Mouse (Mus musculus) lung, postnatal 25 days (tissue): ENCODE measurements around the gene Sctr.

Source experiments
- DNase-seq: peaks from one replicate; pipeline ENCODE4 v3.0.0; 2022; ENCODE audit warnings: low spot score

Gene Sctr

DNA sequence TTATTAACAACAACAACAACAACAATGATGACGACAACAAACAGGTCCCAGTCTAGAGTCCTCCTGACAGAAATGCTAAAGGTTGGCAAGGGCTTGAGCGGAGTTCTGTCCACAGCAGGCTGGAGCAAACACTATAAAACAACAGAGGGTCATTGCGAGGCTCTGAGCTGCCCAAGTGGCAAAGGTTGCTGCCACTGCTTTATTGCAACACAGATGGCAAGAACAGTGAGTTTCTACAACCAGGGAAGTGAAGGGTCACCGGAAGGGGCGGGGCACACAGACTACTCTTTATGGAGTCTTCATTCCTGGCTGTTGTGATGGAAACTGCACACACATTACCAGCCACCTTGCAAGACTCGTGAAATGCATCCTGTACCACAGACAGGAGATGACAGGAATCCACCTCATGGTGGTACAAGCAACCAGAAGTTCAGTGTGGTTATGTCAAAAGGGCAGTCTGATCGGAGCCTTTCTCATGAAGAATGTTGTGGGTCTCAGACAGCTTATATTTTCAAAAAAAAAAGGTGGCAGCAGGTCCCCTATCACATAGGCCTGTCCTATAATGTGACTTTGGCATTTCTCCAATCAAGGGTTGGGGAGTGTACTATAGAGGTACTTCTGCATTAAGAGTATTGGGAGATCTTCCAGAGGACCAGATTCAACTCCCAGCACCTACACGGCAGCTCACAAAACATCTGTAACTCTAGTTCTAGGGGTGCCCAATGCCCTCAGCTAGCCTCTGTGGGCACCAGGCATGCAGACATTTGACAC, 93.9 kb downstream of the Sctr start:
- peak; percentile 40 for DNase-seq

DNA sequence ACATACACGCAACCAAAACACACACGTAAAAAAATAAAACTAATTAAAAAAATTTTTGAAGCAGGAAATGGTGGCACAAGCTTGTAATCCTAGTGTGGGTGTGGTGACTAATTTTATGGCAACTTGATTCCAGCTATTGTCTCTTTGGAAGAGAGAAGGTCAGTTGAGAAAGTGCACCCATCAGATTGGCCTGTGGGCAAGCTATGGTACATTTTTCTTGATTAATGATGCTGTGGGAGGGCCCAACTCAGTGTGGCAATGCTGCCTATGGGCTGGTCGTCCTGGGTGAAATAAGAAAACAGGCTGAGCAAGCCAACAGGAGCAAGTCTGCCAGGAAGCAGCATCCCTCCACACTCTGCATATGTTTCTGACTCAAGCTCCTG, 94.5 kb downstream of the Sctr start:
- DNase-seq: no peak

DNA sequence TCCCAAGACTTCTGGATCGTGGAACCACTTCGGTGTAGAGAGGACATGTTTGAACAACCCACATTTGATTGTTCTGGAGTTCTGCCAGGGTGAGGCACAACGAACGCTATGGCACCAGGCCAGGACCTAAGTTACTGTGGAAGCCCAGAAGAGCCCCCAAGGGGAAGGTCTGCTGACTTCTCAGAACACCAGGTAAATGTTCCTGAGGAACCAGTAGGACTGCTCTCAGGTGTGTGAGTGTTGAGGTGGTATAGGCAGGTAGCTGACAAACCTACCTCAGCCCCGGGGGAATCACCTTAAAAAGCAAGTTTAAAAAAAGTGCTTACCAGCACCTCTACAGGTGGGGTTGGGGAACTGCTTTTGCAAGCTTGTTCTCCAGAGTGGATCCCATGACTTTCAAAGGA, 98.9 kb downstream of the Sctr start:
- DNase-seq: peak; percentile 66

DNA sequence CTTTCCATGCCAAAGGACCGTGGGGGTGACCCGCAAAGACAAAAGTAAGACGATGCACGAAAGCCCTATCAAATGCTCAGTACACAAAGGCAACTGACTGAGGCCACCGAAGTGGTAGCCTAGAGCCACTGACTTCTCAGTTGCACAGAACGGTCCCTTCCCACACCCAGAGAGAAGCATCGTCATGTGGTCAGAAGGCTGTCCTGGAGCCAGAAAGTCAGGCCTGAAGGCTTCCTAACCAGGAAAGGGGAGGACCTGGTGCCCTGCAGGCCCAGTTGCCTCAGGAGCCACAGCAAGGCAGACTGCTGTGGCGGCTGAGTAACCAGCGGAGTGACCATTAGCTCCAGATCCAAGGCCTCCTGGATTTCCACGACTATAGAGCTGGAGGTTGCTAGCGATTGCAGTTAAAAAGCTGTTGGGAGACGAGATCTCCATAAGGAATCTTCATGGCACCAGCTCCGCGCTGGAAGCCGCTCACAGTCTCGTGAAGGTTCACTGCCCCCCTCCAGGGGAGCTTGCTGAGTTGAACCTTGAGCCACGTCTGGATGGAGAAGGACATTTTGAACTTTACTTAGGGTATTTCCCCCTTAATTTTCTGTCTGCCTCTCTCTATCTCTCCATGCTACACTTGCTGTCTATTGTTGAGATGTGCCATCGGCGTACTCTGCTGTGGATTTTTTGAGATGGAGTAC, 103.2 kb downstream of the Sctr start:
- no peak for DNase-seq

- DNase-seq: no peak
Observed at GRCm38 (mm10) chr1:120111766-120112165, 105.1 kb downstream of the Sctr start.

GRCm38 (mm10) chr1:120112251-120113187, 105.8 kb downstream of the Sctr start:
- no peak for DNase-seq
